Mouse (Mus musculus) WW6 (cell line): ENCODE measurements around the gene Rpl29.

Experiments
- DNase-seq: peaks from one replicate; pipeline ENCODE4 v3.0.0-alpha.2; 2013; ENCODE audit warnings: low read depth, low spot score

The Rpl29 gene

GRCm38 (mm10) chr9:106473081-106473752, 44.0 kb downstream of the Rpl29 start:
- no peak for DNase-seq

- no peak for DNase-seq
Measured at GRCm38 (mm10) chr9:106473753-106474105, 44.5 kb downstream of the Rpl29 start.

GRCm38 (mm10) chr9:106474456-106474855, 45.2 kb downstream of the Rpl29 start:
- no peak for DNase-seq

- no peak for DNase-seq
Measured at GRCm38 (mm10) chr9:106475046-106475445, 45.8 kb downstream of the Rpl29 start.

- DNase-seq, result no peak
Measured at GRCm38 (mm10) chr9:106475663-106476001, 46.4 kb downstream of the Rpl29 start, which contains the start of gene Rrp9. Rrp9 (plus strand) TSS chr9:106475963.

GRCm38 (mm10) chr9:106476002-106476923, 47.0 kb downstream of the Rpl29 start:
- DNase-seq, result no peak

GRCm38 (mm10) chr9:106476924-106477484, 47.8 kb downstream of the Rpl29 start, which contains the start of gene Parp3:
Parp3 (minus strand) TSS chr9:106476949.
- DNase-seq, result peak; percentile 98

- DNase-seq, result no peak
Measured at GRCm38 (mm10) chr9:106477649-106478048, 48.4 kb downstream of the Rpl29 start.

GRCm38 (mm10) chr9:106478101-106478500, 48.8 kb downstream of the Rpl29 start:
- no peak for DNase-seq

GRCm38 (mm10) chr9:106480541-106480940, 51.3 kb downstream of the Rpl29 start:
- no peak for DNase-seq

- DNase-seq, result no peak
Measured at GRCm38 (mm10) chr9:106481075-106481474, 51.8 kb downstream of the Rpl29 start.
